Mouse (Mus musculus): ENCODE measurements at regions not wholly inside any gene's neighbourhood (a gene's known extent, or its start where the extent isn't known, plus 50 kb on each side); places are given as distances from the start of the nearest gene placed in this dataset.

DNA sequence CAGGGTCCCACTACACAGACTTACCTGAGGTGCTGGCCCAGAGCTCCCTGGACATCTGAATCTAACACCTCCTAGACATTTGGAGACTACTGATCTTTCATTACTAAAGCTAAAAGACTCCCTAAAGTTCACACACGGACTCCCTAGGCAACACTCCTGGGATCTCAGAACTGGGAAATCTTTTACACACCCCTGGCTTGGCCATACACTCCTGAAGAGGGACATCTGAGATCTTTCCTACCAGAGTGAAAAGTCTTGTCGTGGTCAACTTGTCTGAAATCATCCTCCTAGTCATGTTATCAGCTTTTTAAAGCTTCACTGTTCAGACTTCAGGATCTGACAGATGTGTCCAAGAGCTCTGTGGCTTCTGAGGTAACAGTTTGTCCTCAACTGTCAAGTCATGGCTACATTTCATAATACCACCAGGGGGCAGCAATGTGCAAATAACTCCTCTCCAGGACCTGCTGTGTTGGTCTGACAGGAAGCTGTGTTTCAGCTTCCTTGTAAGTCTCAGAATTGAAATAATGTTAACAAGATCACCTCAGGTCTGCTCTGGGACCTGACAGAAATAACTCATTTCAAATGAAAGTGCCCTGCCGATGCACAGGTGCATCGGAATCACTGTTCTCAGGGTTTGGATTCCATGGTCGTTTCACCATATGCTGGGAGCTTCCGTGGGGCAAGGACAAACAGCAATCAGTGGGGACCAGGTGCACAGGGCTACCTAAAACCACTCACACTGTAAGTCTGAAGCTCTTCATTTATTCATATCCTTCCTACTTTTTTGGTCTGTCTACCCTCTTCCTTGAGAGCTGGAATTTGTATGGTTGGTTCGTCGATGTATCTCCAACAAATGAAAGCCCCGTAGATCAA, 92.3 kb upstream of the C1qtnf7 start:
- Histone ChIP-seq H3K4me3 (ENCODE audit: control insufficient read depth in 1 of 2, insufficient read depth in 1 of 2, low read depth in 2 of 2, low read length in 2 of 2) (no peak overlapping the region), H3K36me3 (ENCODE audit: control insufficient read depth in 1 of 2, insufficient read depth in 2 of 2, low read length in 2 of 2) (no peaks in the 10 kb centered on the region), H3K27ac (ENCODE audit: control insufficient read depth, low read depth, low read length) (no peak overlapping the region), H3K9ac (ENCODE audit: control insufficient read depth, low read depth, low read length, poor library complexity, severe bottlenecking) (no peak overlapping the region), H3K79me2 (ENCODE audit: control insufficient read depth, insufficient read depth, low read length, poor library complexity) (no peaks in the 10 kb centered on the region), H3K4me1 (ENCODE audit: control insufficient read depth in 1 of 2, insufficient read depth in 2 of 2, low read length in 2 of 2) (no peaks in the 10 kb centered on the region), H3K9me3 (replicated peaks; ENCODE audit: insufficient read depth, low read length) (no peaks in the 10 kb centered on the region), H3K27me3 (ENCODE audit: control insufficient read depth in 1 of 2, insufficient read depth in 2 of 2, low read length in 2 of 2) (no peaks in the 10 kb centered on the region)
- TF ChIP-seq RAD21 (IDR thresholded peaks at IDR 0.05; ENCODE audit: low read depth, low read length) (peak; percentile 65), GATA1 (IDR thresholded peaks at IDR 0.05; ENCODE audit: low read depth, low read length) (no peak), ZC3H11A (IDR thresholded peaks at IDR 0.05; ENCODE audit: low read depth, low read length) (peak; percentile 49; the same call in 1 of the 2 replicates), CTCF (IDR thresholded peaks at IDR 0.05 in 2 of 3, conservative IDR thresholded peaks at IDR 0.05 in 1 of 3; ENCODE audit: control insufficient read depth in 1 of 3, insufficient read depth in 1 of 3, low read depth in 2 of 3, low read length in 3 of 3, poor library complexity in 1 of 3, severe bottlenecking in 1 of 3) (peak; percentile 57 to 77 (median 68)), MAFK (IDR thresholded peaks at IDR 0.05; ENCODE audit: borderline replicate concordance, low read depth, low read length) (no peak), SMC3 (IDR thresholded peaks at IDR 0.05; ENCODE audit: low read depth, low read length) (peak; percentile 66), RCOR1 (IDR thresholded peaks at IDR 0.05; ENCODE audit: low read depth, low read length) (no peak), JUND (IDR thresholded peaks at IDR 0.05; ENCODE audit: low read depth, low read length) (no peak)
- DNase-seq (ENCODE audit: low read depth, low spot score), result peak; percentile 82

DNA sequence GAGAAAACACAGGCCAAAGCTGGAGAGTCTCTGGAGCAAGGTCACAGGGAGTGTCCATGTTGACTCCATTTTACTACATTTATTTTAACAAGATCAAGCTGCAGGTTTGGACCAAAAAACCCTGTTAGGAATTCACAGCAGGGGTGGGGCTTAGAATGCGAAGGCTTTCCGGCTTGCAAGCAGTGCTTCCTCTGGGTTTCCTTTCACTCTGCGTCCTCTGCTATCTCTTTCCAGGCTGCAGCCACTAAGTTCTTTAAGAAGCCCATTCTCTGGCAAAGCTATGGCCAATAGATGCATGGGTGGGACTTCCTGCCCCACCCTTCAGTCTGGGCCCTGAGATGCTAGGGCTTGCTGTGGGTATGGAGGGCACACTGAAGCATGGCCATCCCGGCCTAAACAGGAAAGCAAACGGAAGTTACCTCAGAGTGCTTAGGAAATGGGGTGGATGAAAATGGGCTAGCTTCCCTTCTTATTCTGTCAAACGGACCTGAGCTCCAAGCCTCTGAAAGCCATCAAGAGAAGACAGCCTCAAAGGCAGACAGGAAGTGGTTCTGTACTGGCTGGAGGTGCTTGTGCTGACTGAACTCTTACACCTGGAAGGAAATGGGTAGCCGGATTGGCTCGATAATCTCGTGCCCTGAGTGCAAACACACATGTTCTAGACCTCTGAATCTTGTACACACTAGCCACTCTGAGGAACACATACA, 90.6 kb upstream of the C1qtnf7 start:
- Histone ChIP-seq H3K27me3 (ENCODE audit: control insufficient read depth in 1 of 2, insufficient read depth in 2 of 2, low read length in 2 of 2) (no peaks in the 10 kb centered on the region), H3K36me3 (ENCODE audit: control insufficient read depth in 1 of 2, insufficient read depth in 2 of 2, low read length in 2 of 2) (no peaks in the 10 kb centered on the region), H3K4me1 (ENCODE audit: control insufficient read depth in 1 of 2, insufficient read depth in 2 of 2, low read length in 2 of 2) (no peaks in the 10 kb centered on the region), H3K4me3 (ENCODE audit: control insufficient read depth in 1 of 2, insufficient read depth in 1 of 2, low read depth in 2 of 2, low read length in 2 of 2) (no peak overlapping the region), H3K79me2 (ENCODE audit: control insufficient read depth, insufficient read depth, low read length, poor library complexity) (no peaks in the 10 kb centered on the region), H3K9ac (ENCODE audit: control insufficient read depth, low read depth, low read length, poor library complexity, severe bottlenecking) (no peak overlapping the region), H3K27ac (ENCODE audit: control insufficient read depth, low read depth, low read length) (no peak overlapping the region), H3K9me3 (replicated peaks; ENCODE audit: insufficient read depth, low read length) (no peaks in the 10 kb centered on the region)
- TF ChIP-seq NELFE (IDR thresholded peaks at IDR 0.05; ENCODE audit: low read depth, low read length), result no peak
- TF ChIP-seq JUND (IDR thresholded peaks at IDR 0.05; ENCODE audit: low read depth, low read length), result no peak
- TF ChIP-seq USF1 (IDR thresholded peaks at IDR 0.05; ENCODE audit: low read depth, low read length), result no peak
- TF ChIP-seq MXI1 (IDR thresholded peaks at IDR 0.05; ENCODE audit: low read depth, low read length), result no peak
- no peak for TF ChIP-seq MAZ (IDR thresholded peaks at IDR 0.05; ENCODE audit: low read depth, low read length)
- no peak for TF ChIP-seq POLR2A (IDR thresholded peaks at IDR 0.05; ENCODE audit: control insufficient read depth in 1 of 2, insufficient read depth in 1 of 2, low read depth in 1 of 2, low read length in 2 of 2, poor library complexity in 1 of 2)
- TF ChIP-seq MAFK (IDR thresholded peaks at IDR 0.05; ENCODE audit: borderline replicate concordance, low read depth, low read length), result no peak
- no peak for TF ChIP-seq POLR2AphosphoS5 (IDR thresholded peaks at IDR 0.05; ENCODE audit: borderline replicate concordance, low read depth, low read length)
- TF ChIP-seq NRF1 (IDR thresholded peaks at IDR 0.05; ENCODE audit: insufficient read depth, low read depth, low read length, poor library complexity, severe bottlenecking), result no peak
- TF ChIP-seq RCOR1 (IDR thresholded peaks at IDR 0.05; ENCODE audit: low read depth, low read length), result no peak
- TF ChIP-seq BHLHE40 (IDR thresholded peaks at IDR 0.05; ENCODE audit: borderline replicate concordance, low read depth, low read length), result no peak
- TF ChIP-seq CHD2 (IDR thresholded peaks at IDR 0.05; ENCODE audit: low read length), result no peak
- no peak for TF ChIP-seq MAX (IDR thresholded peaks at IDR 0.05; ENCODE audit: low read length)
- TF ChIP-seq MYC (IDR thresholded peaks at IDR 0.05; ENCODE audit: low read depth, low read length), result no peak
- TF ChIP-seq GABPA (IDR thresholded peaks at IDR 0.05; ENCODE audit: low read depth, low read length), result no peak
- no peak for TF ChIP-seq TBP (IDR thresholded peaks at IDR 0.05; ENCODE audit: low read depth, low read length)
- no peak for TF ChIP-seq EP300 (IDR thresholded peaks at IDR 0.05; ENCODE audit: low read depth in 1 of 2, low read length in 2 of 2)
- no peak for DNase-seq (ENCODE audit: low read depth, low spot score)

All from MEL (cell line).